Mouse (Mus musculus) heart, postnatal 0 days (tissue): Measurements from ENCODE around the gene Myo9a.

Experiments used
- CTCF ChIP-seq: IDR thresholded peaks from 2 replicates; pipeline ENCODE4 v1.5.1; 2016; ENCODE audit warnings: antibody characterized with exemption, control low read depth, low read depth
- EP300 ChIP-seq: IDR thresholded peaks from 2 replicates; pipeline ENCODE4 v1.6.1; 2016; ENCODE audit warnings: antibody characterized with exemption, low read depth

DNA sequence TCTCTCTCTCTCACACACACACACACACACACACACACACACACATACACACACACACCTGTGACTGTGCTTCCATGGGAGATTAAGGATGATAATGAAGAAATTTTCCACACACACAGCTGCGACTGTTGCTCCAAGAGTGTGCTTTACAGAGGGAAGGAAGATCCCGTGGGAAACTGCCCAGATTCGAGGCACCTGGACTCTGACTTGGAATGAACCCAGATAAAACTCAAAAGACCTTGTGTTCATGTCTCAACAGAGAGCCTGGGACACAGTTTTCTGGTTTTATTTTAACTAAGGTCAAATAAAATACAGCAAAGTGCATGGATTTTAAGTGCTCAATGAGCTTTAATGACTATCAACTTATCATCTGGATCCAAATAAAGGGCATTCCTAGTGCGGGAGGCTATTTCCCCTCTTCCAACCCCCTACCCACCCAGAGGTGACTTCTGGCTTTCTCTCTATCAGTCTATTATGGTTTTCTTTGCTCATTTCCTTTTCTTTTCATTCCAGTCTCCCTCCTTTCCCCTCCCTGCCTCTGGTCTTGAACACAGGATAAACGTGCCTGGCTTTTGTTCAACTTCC lies 191.9 kb downstream of the Myo9a start:
- TF ChIP-seq CTCF (no peak), EP300 (no peak)
